In the genomic region with DNA sequence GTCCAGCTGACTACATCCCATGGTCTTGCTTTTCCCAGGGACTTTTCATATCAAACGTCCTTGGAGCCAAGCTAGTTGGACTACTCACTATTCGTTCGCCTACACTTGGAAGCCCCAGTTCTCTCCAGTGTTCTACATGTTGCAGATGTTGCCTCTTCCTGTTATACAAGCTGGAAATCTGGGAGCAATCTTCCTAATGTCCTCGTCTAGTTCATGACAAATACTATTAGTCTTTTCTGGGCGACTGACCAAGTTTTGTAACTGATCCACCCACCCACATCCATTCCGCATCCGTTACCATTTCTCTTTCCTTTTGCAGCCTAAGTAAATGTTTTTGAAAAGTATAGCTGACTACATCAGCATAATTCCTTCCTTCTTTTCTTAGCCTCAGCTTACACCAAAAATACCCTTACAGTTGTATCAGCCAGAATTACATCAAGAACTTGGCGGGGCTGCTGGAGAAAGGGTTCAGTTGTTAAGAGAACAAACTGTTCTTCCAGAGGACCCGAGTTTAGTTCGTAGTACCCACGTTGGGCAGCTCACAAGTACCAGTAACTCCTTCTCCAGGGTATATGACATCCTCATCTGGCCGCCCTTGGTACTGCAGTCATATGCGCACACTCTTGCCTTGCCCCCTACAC, we compare ENCODE assay signal across 7 mouse cellular contexts.
DNase-seq lines count a peak whose midpoint lies in the region; ATAC-seq and TF ChIP-seq lines count a peak whose summit lies in the region.

No protein-coding gene starts in this region.

- no peak for TF ChIP-seq POLR2A in lung, adult 2 months (IDR thresholded peaks at IDR 0.05; ENCODE audit: borderline replicate concordance, extremely low read depth, low read depth, low read length)

- H3K27ac ChIP-seq in intestine, embryonic 16.5 days (ENCODE audit: low read length): peak overlapping the region; percentile 85
- H3K27ac ChIP-seq in forebrain, embryonic 15.5 days (replicated peaks): no peak overlapping the region
- no peak overlapping the region for H3K27ac ChIP-seq in liver, embryonic 12.5 days

- H3K4me2 ChIP-seq in intestine, embryonic 16.5 days (ENCODE audit: low read depth, low read length): no peak overlapping the region
- H3K4me2 ChIP-seq in forebrain, embryonic 15.5 days (replicated peaks): no peak overlapping the region
- H3K4me2 ChIP-seq in liver, embryonic 12.5 days: no peak overlapping the region

- DNase-seq in brain, adult 2 months (ENCODE audit: low read depth, low spot score): peak; percentile 86
- DNase-seq in frontal cortex, adult 2 months (ENCODE audit: extremely low spot score in 1 of 2, low spot score in 1 of 2): peak; percentile 70 to 75
- DNase-seq in lung, adult 2 months: no peak

- WGBS in intestine, embryonic 16.5 days: 62% methylated on average over 13 of the region's 13 CpGs
- WGBS in lung, adult 2 months: 63% methylated on average over 13 of the region's 13 CpGs
- whole genome bisulfite sequencing in forebrain, embryonic 15.5 days: 87% methylated on average over 13 of the region's 13 CpGs
- WGBS in liver, embryonic 12.5 days (ENCODE audit: insufficient replicate concordance): 74% methylated on average over 13 of the region's 13 CpGs

- H3K4me3 ChIP-seq in intestine, embryonic 16.5 days (ENCODE audit: low read length): no peak overlapping the region
- no peak overlapping the region for H3K4me3 ChIP-seq in lung, adult 2 months (replicated peaks; ENCODE audit: extremely low read depth, low read depth, low read length)
- no peak overlapping the region for H3K4me3 ChIP-seq in forebrain, embryonic 15.5 days
- no peak overlapping the region for H3K4me3 ChIP-seq in liver, embryonic 12.5 days

- TF ChIP-seq CTCF in lung, adult 2 months (IDR thresholded peaks at IDR 0.05; ENCODE audit: insufficient read depth, low read length): peak; percentile 13; the same call in 1 of the 2 replicates

- H3K9ac ChIP-seq in intestine, embryonic 16.5 days (ENCODE audit: low read depth, low read length): no peak overlapping the region
- no peak overlapping the region for H3K9ac ChIP-seq in forebrain, embryonic 15.5 days (replicated peaks)
- H3K9ac ChIP-seq in liver, embryonic 12.5 days: no peak overlapping the region

- no peaks in the 10 kb centered on the region for H3K27me3 ChIP-seq in intestine, embryonic 16.5 days (replicated peaks; ENCODE audit: control insufficient read depth, insufficient read depth, low read length)
- no peaks in the 10 kb centered on the region for H3K27me3 ChIP-seq in forebrain, embryonic 15.5 days
- no peaks in the 10 kb centered on the region for H3K27me3 ChIP-seq in liver, embryonic 12.5 days (replicated peaks)

- ATAC-seq in intestine, embryonic 16.5 days: peak; percentile 86
- no peak for ATAC-seq in megakaryocyte progenitor cell, adult 5-6 weeks (replicated peaks; ENCODE audit: poor library complexity)
- no peak for ATAC-seq in forebrain, embryonic 15.5 days (replicated peaks)
- ATAC-seq in liver, embryonic 12.5 days: no peak

- no peaks in the 10 kb centered on the region for H3K36me3 ChIP-seq in intestine, embryonic 16.5 days (ENCODE audit: control insufficient read depth, insufficient read depth, low read length)
- no peaks in the 10 kb centered on the region for H3K36me3 ChIP-seq in forebrain, embryonic 15.5 days
- no peaks in the 10 kb centered on the region for H3K36me3 ChIP-seq in liver, embryonic 12.5 days

- H3K4me1 ChIP-seq in intestine, embryonic 16.5 days (ENCODE audit: control insufficient read depth, insufficient read depth, low read length): no peaks in the 10 kb centered on the region
- H3K4me1 ChIP-seq in lung, adult 2 months (ENCODE audit: control insufficient read depth, insufficient read depth, low read length): no peaks in the 10 kb centered on the region
- H3K4me1 ChIP-seq in forebrain, embryonic 15.5 days: no peaks in the 10 kb centered on the region
- H3K4me1 ChIP-seq in liver, embryonic 12.5 days: no peaks in the 10 kb centered on the region

- no peaks in the 10 kb centered on the region for H3K9me3 ChIP-seq in intestine, embryonic 16.5 days (ENCODE audit: control insufficient read depth, low read length)
- H3K9me3 ChIP-seq in forebrain, embryonic 15.5 days: no peaks in the 10 kb centered on the region
- H3K9me3 ChIP-seq in liver, embryonic 12.5 days (replicated peaks): no peaks in the 10 kb centered on the region
